Mouse (Mus musculus) liver, embryonic 13.5 days (tissue): ENCODE measurements at regions not wholly inside any gene's neighbourhood (a gene's known extent, or its start where the extent isn't known, plus 50 kb on each side); places are given as distances from the start of the nearest gene placed in this dataset.

ENCODE experiments used
- ATAC-seq: fragments of 200-750 bp; cut with Nextera tagmentation; 2 replicates; pipeline ENCODE4 v1.8.0; 2017; ENCODE audit warnings: low read depth, mild to moderate bottlenecking, moderate number of reproducible peaks, moderate library complexity
- DNase-seq: peaks from one replicate; pipeline ENCODE4 v3.0.0; 2022
- H3K27ac ChIP-seq: fragments of 300-500 bp; sonication (generic); 2 replicates; pipeline ENCODE4 v1.5.1; 2015; ENCODE audit warnings: moderate library complexity, mild to moderate bottlenecking, inconsistent platforms
- H3K27me3 ChIP-seq: fragments of 300-500 bp; sonication (generic); 2 replicates; pipeline ENCODE4 v1.6.1; 2015; ENCODE audit warnings: mild to moderate bottlenecking, inconsistent platforms
- H3K36me3 ChIP-seq: fragments of 300-500 bp; sonication (generic); 2 replicates; pipeline ENCODE4 v1.6.1; 2015; ENCODE audit warnings: mild to moderate bottlenecking, inconsistent platforms
- H3K4me1 ChIP-seq: fragments of 300-500 bp; sonication (generic); replicated peaks from 2 replicates; pipeline ENCODE4 v1.6.1; 2015; ENCODE audit warnings: inconsistent platforms
- H3K4me2 ChIP-seq: fragments of 300-500 bp; sonication (generic); 2 replicates; pipeline ENCODE4 v1.6.1; 2015; ENCODE audit warnings: inconsistent platforms, mild to moderate bottlenecking, moderate library complexity
- H3K4me3 ChIP-seq: fragments of 300-500 bp; sonication (generic); replicated peaks from 2 replicates; pipeline ENCODE4 v1.5.1; 2015; ENCODE audit warnings: mild to moderate bottlenecking, inconsistent platforms
- H3K9ac ChIP-seq: fragments of 300-500 bp; sonication (generic); 2 replicates; pipeline ENCODE4 v1.6.1; 2015; ENCODE audit warnings: mild to moderate bottlenecking, inconsistent platforms
- H3K9me3 ChIP-seq: fragments of 300-500 bp; sonication (generic); replicated peaks from 2 replicates; pipeline ENCODE4 v1.6.1; 2016; ENCODE audit warnings: inconsistent platforms
- WGBS: fragments of 180-500 bp; shearing (Covaris S2); methylation state at CpG from one replicate; pipeline ENCODE4 v1.1.7; 2015; ENCODE audit not compliant: insufficient replicate concordance; 5-methylcytosine and 5-hydroxymethylcytosine counted together

- 63% methylated on average over 2 of the region's 2 CpGs for WGBS
- no peaks in the 10 kb centered on the region for H3K36me3 ChIP-seq
- no peak overlapping the region for H3K4me3 ChIP-seq
- H3K4me1 ChIP-seq = no peaks in the 10 kb centered on the region
- H3K27me3 ChIP-seq = no peaks in the 10 kb centered on the region
- no peaks in the 10 kb centered on the region for H3K9me3 ChIP-seq
- ATAC-seq (no peak), DNase-seq (no peak)
- no peak overlapping the region for H3K27ac ChIP-seq
- H3K4me2 ChIP-seq = no peak overlapping the region
- no peak overlapping the region for H3K9ac ChIP-seq
Measured at GRCm38 (mm10) chr6:98524659-98525058, 182.1 kb upstream of the Gm765 start.

- no peaks in the 10 kb centered on the region for H3K36me3 ChIP-seq
- H3K4me1 ChIP-seq = no peaks in the 10 kb centered on the region
- H3K27ac ChIP-seq = no peak overlapping the region
- no peaks in the 10 kb centered on the region for H3K27me3 ChIP-seq
- H3K4me3 ChIP-seq = no peak overlapping the region
- no peak overlapping the region for H3K4me2 ChIP-seq
- H3K9me3 ChIP-seq = no peaks in the 10 kb centered on the region
- 73% methylated on average over 10 of the region's 10 CpGs for WGBS
- DNase-seq = no peak
- ATAC-seq = no peak
- no peak overlapping the region for H3K9ac ChIP-seq
Measured at GRCm38 (mm10) chr6:98521526-98521925, 179.0 kb upstream of the Gm765 start.

- Histone ChIP-seq H3K4me1 (no peaks in the 10 kb centered on the region), H3K4me2 (no peak overlapping the region), H3K4me3 (no peak overlapping the region), H3K27ac (no peak overlapping the region), H3K9me3 (no peaks in the 10 kb centered on the region), H3K9ac (no peak overlapping the region), H3K27me3 (no peaks in the 10 kb centered on the region), H3K36me3 (no peaks in the 10 kb centered on the region)
- 66% methylated on average over 3 of the region's 3 CpGs for WGBS
- DNase-seq = no peak
- ATAC-seq = no peak
Measured at GRCm38 (mm10) chr6:98514826-98515225, 172.3 kb upstream of the Gm765 start.

GRCm38 (mm10) chr6:98514376-98514775 lies 171.8 kb upstream of the Gm765 start:
- Histone ChIP-seq H3K4me2 (no peak overlapping the region), H3K9me3 (no peaks in the 10 kb centered on the region), H3K27me3 (no peaks in the 10 kb centered on the region), H3K4me1 (no peaks in the 10 kb centered on the region), H3K27ac (no peak overlapping the region), H3K36me3 (no peaks in the 10 kb centered on the region), H3K9ac (no peak overlapping the region), H3K4me3 (no peak overlapping the region)
- no peak for ATAC-seq
- 42% methylated on average over 7 of the region's 7 CpGs for WGBS
- DNase-seq = no peak

GRCm38 (mm10) chr6:98513217-98513616 lies 170.7 kb upstream of the Gm765 start:
- Histone ChIP-seq H3K4me3 (no peak overlapping the region), H3K4me2 (no peak overlapping the region), H3K9ac (no peak overlapping the region), H3K27me3 (no peaks in the 10 kb centered on the region), H3K36me3 (no peaks in the 10 kb centered on the region), H3K4me1 (no peaks in the 10 kb centered on the region), H3K9me3 (no peaks in the 10 kb centered on the region), H3K27ac (no peak overlapping the region)
- DNase-seq (no peak), ATAC-seq (no peak)
- WGBS = 28% methylated on average over 3 of the region's 3 CpGs

GRCm38 (mm10) chr6:98502726-98503125 lies 160.2 kb upstream of the Gm765 start:
- Histone ChIP-seq H3K9me3 (no peaks in the 10 kb centered on the region), H3K27me3 (no peaks in the 10 kb centered on the region), H3K4me2 (no peak overlapping the region), H3K4me1 (no peaks in the 10 kb centered on the region), H3K4me3 (no peak overlapping the region), H3K9ac (no peak overlapping the region), H3K36me3 (no peaks in the 10 kb centered on the region), H3K27ac (no peak overlapping the region)
- WGBS = 47% methylated on average over 2 of the region's 2 CpGs
- DNase-seq (no peak), ATAC-seq (no peak)

GRCm38 (mm10) chr6:98499721-98500120 lies 157.2 kb upstream of the Gm765 start:
- ATAC-seq = no peak
- Histone ChIP-seq H3K27ac (no peak overlapping the region), H3K36me3 (no peaks in the 10 kb centered on the region), H3K4me1 (no peaks in the 10 kb centered on the region), H3K9ac (no peak overlapping the region), H3K9me3 (no peaks in the 10 kb centered on the region), H3K27me3 (no peaks in the 10 kb centered on the region), H3K4me3 (no peak overlapping the region), H3K4me2 (no peak overlapping the region)
- DNase-seq = no peak
- 61% methylated on average over 5 of the region's 5 CpGs for WGBS

- no peak overlapping the region for H3K27ac ChIP-seq
- H3K27me3 ChIP-seq = no peaks in the 10 kb centered on the region
- no peaks in the 10 kb centered on the region for H3K9me3 ChIP-seq
- no peak overlapping the region for H3K4me3 ChIP-seq
- H3K9ac ChIP-seq = no peak overlapping the region
- 77% methylated on average over 3 of the region's 3 CpGs for WGBS
- H3K4me1 ChIP-seq = no peaks in the 10 kb centered on the region
- no peaks in the 10 kb centered on the region for H3K36me3 ChIP-seq
- no peak for ATAC-seq
- DNase-seq = no peak
- no peak overlapping the region for H3K4me2 ChIP-seq
Measured at GRCm38 (mm10) chr6:98486626-98487025, 144.1 kb upstream of the Gm765 start.

- ATAC-seq (no peak), DNase-seq (no peak)
- no peak overlapping the region for H3K9ac ChIP-seq
- H3K4me1 ChIP-seq = no peaks in the 10 kb centered on the region
- WGBS = 37% methylated on average over 3 of the region's 3 CpGs
- H3K9me3 ChIP-seq = no peaks in the 10 kb centered on the region
- H3K27me3 ChIP-seq = no peaks in the 10 kb centered on the region
- H3K36me3 ChIP-seq = no peaks in the 10 kb centered on the region
- no peak overlapping the region for H3K27ac ChIP-seq
- H3K4me2 ChIP-seq = no peak overlapping the region
- H3K4me3 ChIP-seq = no peak overlapping the region
Measured at GRCm38 (mm10) chr6:98483319-98484123, 141.0 kb upstream of the Gm765 start.

- no peaks in the 10 kb centered on the region for H3K4me1 ChIP-seq
- no peak overlapping the region for H3K9ac ChIP-seq
- no peak overlapping the region for H3K4me3 ChIP-seq
- ATAC-seq (no peak), DNase-seq (no peak)
- no peaks in the 10 kb centered on the region for H3K36me3 ChIP-seq
- no peaks in the 10 kb centered on the region for H3K27me3 ChIP-seq
- H3K27ac ChIP-seq = no peak overlapping the region
- no peak overlapping the region for H3K4me2 ChIP-seq
- H3K9me3 ChIP-seq = no peaks in the 10 kb centered on the region
- 64% methylated on average over 2 of the region's 2 CpGs for whole genome bisulfite sequencing
Measured at GRCm38 (mm10) chr6:98482319-98482718, 139.8 kb upstream of the Gm765 start.

- no peak for ATAC-seq
- no peak overlapping the region for H3K4me2 ChIP-seq
- H3K27me3 ChIP-seq = no peaks in the 10 kb centered on the region
- H3K4me3 ChIP-seq = no peak overlapping the region
- no peaks in the 10 kb centered on the region for H3K4me1 ChIP-seq
- no peak for DNase-seq
- no peak overlapping the region for H3K27ac ChIP-seq
- H3K9me3 ChIP-seq = no peaks in the 10 kb centered on the region
- no peak overlapping the region for H3K9ac ChIP-seq
- no peaks in the 10 kb centered on the region for H3K36me3 ChIP-seq
Measured at GRCm38 (mm10) chr6:98467563-98467962, 125.0 kb upstream of the Gm765 start.

GRCm38 (mm10) chr6:98452277-98452676 lies 109.7 kb upstream of the Gm765 start:
- DNase-seq = no peak
- Histone ChIP-seq H3K9me3 (no peaks in the 10 kb centered on the region), H3K27ac (no peak overlapping the region), H3K4me1 (no peaks in the 10 kb centered on the region), H3K36me3 (no peaks in the 10 kb centered on the region), H3K9ac (no peak overlapping the region), H3K4me2 (no peak overlapping the region), H3K27me3 (no peaks in the 10 kb centered on the region), H3K4me3 (no peak overlapping the region)
- ATAC-seq = no peak
- 65% methylated on average over 7 of the region's 7 CpGs for WGBS
